Mouse (Mus musculus) cerebellum, adult 2 months (tissue): ENCODE data around the gene Ppm1b.

Experiments
- CTCF ChIP-seq: fragments of 200-500 bp; IDR thresholded peaks from 2 replicates; pipeline ENCODE4 v1.5.1; 2011; ENCODE audit warnings: low read depth, mild to moderate bottlenecking, control low read depth, low read length, moderate library complexity, borderline replicate concordance; ENCODE audit not compliant: insufficient read depth
- POLR2A ChIP-seq: fragments of 200-500 bp; IDR thresholded peaks from 2 replicates; pipeline ENCODE4 v1.6.1; 2011; ENCODE audit warnings: low read length, control low read depth, borderline replicate concordance; ENCODE audit not compliant: insufficient read depth

- no peak for TF ChIP-seq CTCF
- no peak for TF ChIP-seq POLR2A
Observed at GRCm38 (mm10) chr17:84938215-84938614, 18.3 kb upstream of the Ppm1b start.
